Mouse (Mus musculus) liver, postnatal 0 days (tissue): Measurements from ENCODE around the gene Smad1.

Source experiments
- CTCF ChIP-seq: sonication (generic); IDR thresholded peaks from 2 replicates; pipeline ENCODE4 v1.5.1; 2016; ENCODE audit warnings: antibody characterized with exemption, low read depth
- EP300 ChIP-seq: IDR thresholded peaks from 2 replicates; pipeline ENCODE4 v1.6.1; 2016; ENCODE audit warnings: antibody characterized with exemption, low read depth, mild to moderate bottlenecking

DNA sequence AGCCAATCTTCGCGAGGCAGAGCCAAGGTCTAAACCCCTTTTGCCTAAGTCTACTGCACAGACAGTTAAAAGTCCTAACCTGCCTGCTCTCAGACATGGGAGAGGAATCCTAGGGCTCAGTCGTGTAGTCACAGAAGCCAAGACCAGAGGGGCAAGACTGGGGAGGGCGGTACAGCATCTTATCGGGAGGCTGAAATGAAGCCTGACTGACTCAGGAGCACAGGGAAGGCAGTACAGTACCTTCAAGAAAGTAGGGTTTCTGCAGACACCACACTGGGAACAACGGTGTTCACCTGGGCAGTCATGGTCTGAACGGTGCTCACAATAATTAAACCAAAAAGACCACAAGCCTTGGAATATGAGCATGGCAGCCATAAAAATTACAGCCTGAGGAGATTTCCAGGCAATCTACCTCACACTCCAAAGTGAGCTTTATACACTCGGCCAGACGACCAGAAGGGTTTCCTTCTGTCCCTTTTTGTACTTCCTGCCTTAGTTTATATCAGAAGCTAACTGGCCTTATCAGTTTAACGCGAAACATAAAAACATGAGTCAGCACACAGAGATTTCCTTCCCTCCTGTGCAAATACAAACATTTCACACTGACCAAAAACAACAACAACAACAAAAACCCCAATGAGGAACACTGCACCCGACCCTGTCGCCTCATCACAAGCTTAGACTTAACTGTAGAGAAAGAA is 24.1 kb downstream of the Smad1 start:
- TF ChIP-seq EP300 (no peak), CTCF (no peak)
